In genomic region chr13:46006211-46007102, GRCm38 (mm10) we compare ENCODE assay signal across 7 mouse cellular contexts. TPM values are rescaled to one million over a fixed set of nuclear protein-coding genes. Genes with fewer than 3 reads are reported as not detected.
A peak's percentile ranks its signal among the peaks of the same experiment; 100 is the strongest.
DNase-seq lines count a peak whose midpoint lies in the region; ATAC-seq and TF ChIP-seq lines count a peak whose summit lies in the region.

No protein-coding gene starts in this region.

- in situ Hi-C loops in Patski (cut with MboI; ENCODE audit: low pct_unique_long_range_greater_than_20kb): no loop called here

- H3K36me3 ChIP-seq in forebrain, embryonic 14.5 days (ENCODE audit: control insufficient read depth, insufficient read depth, low read length): no peaks in the 10 kb centered on the region
- H3K36me3 ChIP-seq in midbrain, embryonic 12.5 days: no peaks in the 10 kb centered on the region

- peaks cover 27% of the 10 kb centered on the region for H3K4me1 ChIP-seq in forebrain, embryonic 14.5 days (ENCODE audit: control insufficient read depth, insufficient read depth, low read length)
- peaks cover 28% of the 10 kb centered on the region for H3K4me1 ChIP-seq in midbrain, embryonic 12.5 days

- H3K27ac ChIP-seq in forebrain, embryonic 14.5 days (ENCODE audit: low read depth, low read length): peak overlapping the region; percentile 67
- peak overlapping the region; percentile 66 for H3K27ac ChIP-seq in midbrain, embryonic 12.5 days (replicated peaks)

- no peak overlapping the region for H3K4me3 ChIP-seq in forebrain, embryonic 14.5 days (ENCODE audit: low read depth, low read length)
- H3K4me3 ChIP-seq in midbrain, embryonic 12.5 days: no peak overlapping the region

- peak; percentile 76 for ATAC-seq in Patski
- ATAC-seq in forebrain, embryonic 14.5 days: peak; percentile 86
- ATAC-seq in midbrain, embryonic 12.5 days (ENCODE audit: low FRiP score, low read depth): peak; percentile 89

- CTCF ChIA-PET in Patski (lab: Charles Lee): no interaction called here

- no peak for TF ChIP-seq CTCF in Patski (IDR thresholded peaks at IDR 0.05)

- WGBS in forebrain, embryonic 14.5 days: 3% methylated on average over 4 of the region's 4 CpGs
- 21% methylated on average over 4 of the region's 4 CpGs for WGBS in midbrain, embryonic 12.5 days

- peak overlapping the region; percentile 23; the same call in 1 of the 2 replicates for H3K4me2 ChIP-seq in forebrain, embryonic 14.5 days (ENCODE audit: low read length)
- peak overlapping the region; percentile 33 for H3K4me2 ChIP-seq in midbrain, embryonic 12.5 days (replicated peaks)

- no peaks in the 10 kb centered on the region for H3K9me3 ChIP-seq in forebrain, embryonic 14.5 days (replicated peaks; ENCODE audit: control insufficient read depth, low read length)
- no peaks in the 10 kb centered on the region for H3K9me3 ChIP-seq in midbrain, embryonic 12.5 days

- POLR2A ChIA-PET in Patski (lab: Charles Lee): interaction anchor here (1.1 kb wide), 1 partner anchor 9 kb away, joined by 3 read pairs; no protein-coding TSS in a partner anchor

- DNase-seq in Patski (ENCODE audit: low read depth, low spot score): peak; percentile 55
- peak; percentile 47 for DNase-seq in cerebellum, adult 11-12 months
- peak; percentile 85 for DNase-seq in forebrain, embryonic 14.5 days (ENCODE audit: low spot score)
- peak; percentile 54 to 57 for DNase-seq in heart, postnatal 10 days
- DNase-seq in kidney, postnatal 25 days: peak; percentile 61 to 80
- no peak for DNase-seq in thymus, postnatal 0 days (ENCODE audit: low spot score)

- intact Hi-C loops in heart, postnatal 10 days (cut with DNase I): no loop called here

- H3K27me3 ChIP-seq in Patski: no peaks in the 10 kb centered on the region
- no peaks in the 10 kb centered on the region for H3K27me3 ChIP-seq in forebrain, embryonic 14.5 days (replicated peaks; ENCODE audit: control insufficient read depth, insufficient read depth, low read length)
- H3K27me3 ChIP-seq in midbrain, embryonic 12.5 days: peaks cover 8% of the 10 kb centered on the region; the same call in 1 of the 2 replicates

- H3K9ac ChIP-seq in forebrain, embryonic 14.5 days (ENCODE audit: low read length): 0 out of 2 replicates have a peak overlapping the region, but pooled peaks have one; percentile 21
- H3K9ac ChIP-seq in midbrain, embryonic 12.5 days (replicated peaks): 0 out of 2 replicates have a peak overlapping the region, but pooled peaks have one; percentile 8

RNA-seq across cellular contexts. Expression of gene Atxn1, which starts 41.6 kb away (rescaled TPM):
- polyA plus RNA-seq in Patski (2021): 8.3 TPM
- 4.3 and 6.6 TPM in 2 replicates for polyA plus RNA-seq in forebrain, embryonic 14.5 days (2014; fragmentation: Nextera tagmentation; extraction: Ambion mirVana)
- total RNA-seq in heart, postnatal 10 days (2021): 10 to 100 TPM; 40.6 to 49.1 TPM
- polyA plus RNA-seq in midbrain, embryonic 12.5 days (2016; fragmentation: Nextera tagmentation; extraction: Ambion mirVana): 4.2 and 4.9 TPM in 2 replicates
- 3.8 and 6.3 TPM in 2 replicates for polyA plus RNA-seq in thymus, postnatal 0 days (2015; fragmentation: Nextera tagmentation; extraction: Ambion mirVana)
